Mouse (Mus musculus) megakaryocyte, adult 5-6 weeks (primary cell): ENCODE measurements around the gene Spata3. TPM values are rescaled to one million over a fixed set of nuclear protein-coding genes. Genes with fewer than 3 reads are reported as not detected.

Experiments used
- total RNA-seq, 2 experiments: library from RNA; stranded (forward) in 1 of 2; stranded (reverse) in 1 of 2; fragments of 153-499, 151-499 nt in 1 of 2; fragments of 221-1000, 200-1000 nt in 1 of 2; gene quantifications; 2 replicates each; pipeline versions ENCODE4 v1.2.3 to v1.2.4; 2015 to 2017

The Spata3 gene
- total RNA-seq, 2 experiments from 2014 or later, result not detected

Other genes starting within 250 kb of the Spata3 start
- 59.3 and 63.8 TPM in 2 replicates for gene A630001G21Rik, start 238.2 kb upstream of the Spata3 start, total RNA-seq (2015)
- gene A630001G21Rik, start 238.2 kb upstream of the Spata3 start, total RNA-seq (2017), result 51.5 and 56.9 TPM in 2 replicates
- gene Cab39, start 223.4 kb upstream of the Spata3 start, total RNA-seq (2015), result 64.3 and 74.3 TPM in 2 replicates
- gene Cab39, start 223.4 kb upstream of the Spata3 start, total RNA-seq (2017), result 112 and 115 TPM in 2 replicates
- 32.8 and 32.9 TPM in 2 replicates for gene Itm2c, start 122.5 kb upstream of the Spata3 start, total RNA-seq (2015)
- gene Itm2c, start 122.5 kb upstream of the Spata3 start, total RNA-seq (2017), result 77.9 and 83.6 TPM in 2 replicates
- not detected in 2 replicates for gene 4933407L21Rik, start 88.3 kb upstream of the Spata3 start, total RNA-seq (2015)
- 0.22 TPM in 1 of 2 replicates, not detected in the other for gene 4933407L21Rik, start 88.3 kb upstream of the Spata3 start, total RNA-seq (2017)
- 0.07 TPM in 2 replicates for gene Gpr55, start 55.8 kb upstream of the Spata3 start, total RNA-seq (2015)
- gene Gpr55, start 55.8 kb upstream of the Spata3 start, total RNA-seq (2017), result 0.33 and 0.53 TPM in 2 replicates
- not detected in 2 replicates for gene 2810459M11Rik, start 29.0 kb downstream of the Spata3 start, total RNA-seq (2015)
- not detected in 2 replicates for gene 2810459M11Rik, start 29.0 kb downstream of the Spata3 start, total RNA-seq (2017)
- gene Psmd1, start 47.6 kb downstream of the Spata3 start, total RNA-seq (2015), result 58.4 and 59.6 TPM in 2 replicates
- 89.5 and 91.9 TPM in 2 replicates for gene Psmd1, start 47.6 kb downstream of the Spata3 start, total RNA-seq (2017)
- not detected in 2 replicates for gene Htr2b, start 95.2 kb downstream of the Spata3 start, total RNA-seq (2015)
- gene Htr2b, start 95.2 kb downstream of the Spata3 start, total RNA-seq (2017), result not detected in 2 replicates
- 1.2 TPM in 1 of 2 replicates, not detected in the other for gene Gm21972, start 116.8 kb downstream of the Spata3 start, total RNA-seq (2015)
- gene Gm21972, start 116.8 kb downstream of the Spata3 start, total RNA-seq (2017), result 0.84 and 4.3 TPM in 2 replicates
- 2.1 and 2.8 TPM in 2 replicates for gene Armc9, start 138.0 kb downstream of the Spata3 start, total RNA-seq (2015)
- 2.1 and 4.5 TPM in 2 replicates for gene Armc9, start 138.0 kb downstream of the Spata3 start, total RNA-seq (2017)